Mouse (Mus musculus) heart, postnatal 0 days (tissue): ENCODE data around the gene Fam53b. TPM values are rescaled to one million over a fixed set of nuclear protein-coding genes. Genes with fewer than 3 reads are reported as not detected.

Experiments used
- ATAC-seq: fragments of 200-750 bp; cut with Nextera tagmentation; 2 replicates; pipeline ENCODE4 v1.8.0; 2017; ENCODE audit warnings: low read depth, moderate number of reproducible peaks, moderate library complexity; ENCODE audit not compliant: insufficient read depth
- DNase-seq: peaks from one replicate; pipeline ENCODE4 v3.0.0-alpha.2; 2016; ENCODE audit warnings: low spot score
- H3K27ac ChIP-seq: fragments of 300-500 bp; sonication (generic); 2 replicates; pipeline ENCODE4 v1.5.1; 2014; ENCODE audit warnings: low read depth, mild to moderate bottlenecking
- H3K27me3 ChIP-seq: fragments of 300-500 bp; sonication (generic); 2 replicates; pipeline ENCODE4 v1.6.1; 2014; ENCODE audit warnings: low read length, mixed read lengths; ENCODE audit not compliant: control insufficient read depth, insufficient read depth
- H3K36me3 ChIP-seq: fragments of 300-500 bp; sonication (generic); replicated peaks from 2 replicates; pipeline ENCODE4 v1.6.1; 2014; ENCODE audit warnings: low read length, mixed read lengths; ENCODE audit not compliant: control insufficient read depth, insufficient read depth
- H3K4me1 ChIP-seq: fragments of 300-500 bp; sonication (generic); 2 replicates; pipeline ENCODE4 v1.6.1; 2014; ENCODE audit warnings: antibody characterized with exemption; ENCODE audit not compliant: control insufficient read depth, insufficient read depth
- H3K4me2 ChIP-seq: fragments of 300-500 bp; sonication (generic); 2 replicates; pipeline ENCODE4 v1.6.1; 2014; ENCODE audit warnings: low read depth, mild to moderate bottlenecking, low read length, moderate library complexity
- H3K4me3 ChIP-seq: fragments of 300-500 bp; sonication (generic); 2 replicates; pipeline ENCODE4 v1.5.1; 2014; ENCODE audit warnings: low read depth, low read length
- H3K9ac ChIP-seq: fragments of 300-500 bp; sonication (generic); replicated peaks from 2 replicates; pipeline ENCODE4 v1.6.1; 2014; ENCODE audit warnings: low read depth, low read length, mixed read lengths
- H3K9me3 ChIP-seq: fragments of 300-500 bp; sonication (generic); replicated peaks from 2 replicates; pipeline ENCODE4 v1.6.1; 2016; ENCODE audit warnings: low read length; ENCODE audit not compliant: control insufficient read depth
- CTCF ChIP-seq: IDR thresholded peaks from 2 replicates; pipeline ENCODE4 v1.5.1; 2016; ENCODE audit warnings: antibody characterized with exemption, control low read depth, low read depth
- EP300 ChIP-seq: IDR thresholded peaks from 2 replicates; pipeline ENCODE4 v1.6.1; 2016; ENCODE audit warnings: antibody characterized with exemption, low read depth
- WGBS: fragments of 180-500 bp; shearing (Covaris S2); extraction: QIAGEN DNeasy Blood & Tissue Kit; methylation state at CpG from one replicate; pipeline ENCODE4 v1.1.7; 2014; 5-methylcytosine and 5-hydroxymethylcytosine counted together
- polyA plus RNA-seq: library from polyadenylated mRNA; unstranded; fragments of >200 nt; fragmentation: Nextera tagmentation; extraction: Ambion mirVana; gene quantifications from 2 replicates; pipeline ENCODE4 v1.2.1, GENCODE M21; 2015
- total RNA-seq: library from RNA; depleted of rRNA; stranded (reverse); fragments of >200 nt; gene quantifications from 2 replicates; pipeline ENCODE4 v1.2.3, GENCODE M21; 2014; ENCODE audit warnings: low replicate concordance

Fam53b gene
- total and polyA plus RNA-seq, 2 experiments from 2014 or later, result 13.1 to 18.6 TPM

- H3K4me2 ChIP-seq, result no peak overlapping the region
- 84% methylated on average over 5 of the region's 5 CpGs for WGBS
Measured at GRCm38 (mm10) chr7:132804951-132805350, 8.7 kb downstream of the Fam53b start.

DNA sequence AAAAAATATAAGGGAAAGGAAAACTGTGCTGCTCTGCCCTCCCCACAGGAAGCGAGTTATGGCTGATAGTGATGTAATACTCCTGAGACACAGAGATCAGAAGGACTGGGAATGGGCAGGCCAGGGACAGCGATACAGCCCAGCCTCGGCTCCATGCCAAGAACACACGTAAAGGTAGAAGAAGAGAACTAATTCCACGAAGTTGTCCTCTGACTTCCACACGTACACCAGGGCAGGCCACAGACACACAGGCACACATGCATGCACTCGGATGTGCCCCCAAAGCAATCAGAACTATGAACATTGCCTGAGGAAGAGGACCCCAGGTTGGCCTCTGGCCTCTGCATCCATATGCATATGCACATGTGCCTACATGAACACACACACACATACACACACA is 9.2 kb downstream of the Fam53b start:
- no peak for TF ChIP-seq EP300
- no peak for TF ChIP-seq CTCF
- peaks cover 91% of the 10 kb centered on the region for H3K4me1 ChIP-seq
- no peaks in the 10 kb centered on the region for H3K9me3 ChIP-seq
- DNase-seq (no peak), ATAC-seq (no peak)
- peak overlapping the region; percentile 57 for H3K27ac ChIP-seq
- 52% methylated on average over 7 of the region's 7 CpGs for WGBS
- no peaks in the 10 kb centered on the region for H3K27me3 ChIP-seq
- no peak overlapping the region for H3K9ac ChIP-seq
- H3K4me2 ChIP-seq, result no peak overlapping the region
- no peak overlapping the region for H3K4me3 ChIP-seq
- no peaks in the 10 kb centered on the region for H3K36me3 ChIP-seq

More at GRCm38 (mm10) chr7:132804951-132805350, 8.7 kb downstream of the Fam53b start:
- H3K4me3 ChIP-seq, result no peak overlapping the region
- no peaks in the 10 kb centered on the region for H3K9me3 ChIP-seq
- ATAC-seq, result no peak
- no peak for DNase-seq
- peak overlapping the region; percentile 57; the same call in 1 of the 2 replicates for H3K27ac ChIP-seq
- no peak overlapping the region for H3K9ac ChIP-seq
- TF ChIP-seq CTCF (no peak), EP300 (no peak)
- H3K4me1 ChIP-seq, result peaks cover 91% of the 10 kb centered on the region
- no peaks in the 10 kb centered on the region for H3K27me3 ChIP-seq
- H3K36me3 ChIP-seq, result no peaks in the 10 kb centered on the region

GRCm38 (mm10) chr7:132803962-132804361 is 9.7 kb downstream of the Fam53b start:
- Histone ChIP-seq H3K4me1 (peaks cover 91% of the 10 kb centered on the region), H3K9me3 (no peaks in the 10 kb centered on the region), H3K36me3 (no peaks in the 10 kb centered on the region), H3K9ac (no peak overlapping the region), H3K27me3 (no peaks in the 10 kb centered on the region), H3K4me2 (no peak overlapping the region), H3K27ac (peak overlapping the region; percentile 57), H3K4me3 (no peak overlapping the region)
- ATAC-seq, result no peak
- no peak for DNase-seq
- WGBS, result 52% methylated on average over 3 of the region's 3 CpGs
- no peak for TF ChIP-seq CTCF
- TF ChIP-seq EP300, result no peak

- Histone ChIP-seq H3K4me3 (no peak overlapping the region), H3K4me2 (no peak overlapping the region), H3K4me1 (peaks cover 85% of the 10 kb centered on the region), H3K9me3 (no peaks in the 10 kb centered on the region), H3K27me3 (no peaks in the 10 kb centered on the region), H3K9ac (no peak overlapping the region; the same call in 1 of the 2 replicates), H3K36me3 (no peaks in the 10 kb centered on the region), H3K27ac (peak overlapping the region; percentile 57)
- no peak for ATAC-seq
- DNase-seq, result no peak
- TF ChIP-seq CTCF (no peak), EP300 (no peak)
- 38% methylated on average over 2 of the region's 2 CpGs for WGBS
Measured at GRCm38 (mm10) chr7:132803336-132803735, 10.3 kb downstream of the Fam53b start.

- Histone ChIP-seq H3K9ac (no peak overlapping the region; the same call in 1 of the 2 replicates), H3K36me3 (no peaks in the 10 kb centered on the region), H3K4me2 (no peak overlapping the region), H3K4me3 (no peak overlapping the region), H3K27ac (peak overlapping the region; percentile 57), H3K4me1 (peaks cover 79% of the 10 kb centered on the region), H3K9me3 (no peaks in the 10 kb centered on the region), H3K27me3 (no peaks in the 10 kb centered on the region)
- 45% methylated on average over 11 of the region's 11 CpGs for WGBS
- DNase-seq (no peak), ATAC-seq (no peak)
- TF ChIP-seq EP300 (no peak), CTCF (no peak)
Measured at GRCm38 (mm10) chr7:132802691-132803090, 11.0 kb downstream of the Fam53b start.

GRCm38 (mm10) chr7:132802066-132802465 is 11.6 kb downstream of the Fam53b start:
- Histone ChIP-seq H3K9ac (no peak overlapping the region; the same call in 1 of the 2 replicates), H3K4me1 (peaks cover 73% of the 10 kb centered on the region), H3K9me3 (no peaks in the 10 kb centered on the region), H3K27me3 (no peaks in the 10 kb centered on the region), H3K27ac (peak overlapping the region; percentile 57), H3K4me3 (no peak overlapping the region), H3K4me2 (no peak overlapping the region), H3K36me3 (no peaks in the 10 kb centered on the region)
- no peak for ATAC-seq
- no peak for DNase-seq
- WGBS, result 80% methylated on average over 2 of the region's 2 CpGs
- TF ChIP-seq EP300, result no peak
- TF ChIP-seq CTCF, result no peak
